Mouse (Mus musculus): ENCODE measurements at regions not wholly inside any gene's neighbourhood (a gene's known extent, or its start where the extent isn't known, plus 50 kb on each side); places are given as distances from the start of the nearest gene placed in this dataset.

GRCm38 (mm10) chr17:68120744-68121143, 116.8 kb upstream of the Arhgap28 start:
- H3K4me1 ChIP-seq (ENCODE audit: control insufficient read depth, insufficient read depth, low read length): no peaks in the 10 kb centered on the region
- no peak overlapping the region for H3K27ac ChIP-seq (ENCODE audit: insufficient read depth, low read length)
- no peaks in the 10 kb centered on the region for H3K36me3 ChIP-seq (ENCODE audit: control insufficient read depth, insufficient read depth, low read length, poor library complexity, severe bottlenecking)
- H3K4me3 ChIP-seq (ENCODE audit: low read depth, low read length): no peak overlapping the region
- TF ChIP-seq CTCF (IDR thresholded peaks at IDR 0.05; ENCODE audit: low read depth, low read length) (no peak), EP300 (IDR thresholded peaks at IDR 0.05; ENCODE audit: insufficient read depth, low read depth, low read length) (no peak), POLR2A (IDR thresholded peaks at IDR 0.05; ENCODE audit: insufficient read depth, low read length) (no peak)
- no peak overlapping the region for H3K9ac ChIP-seq (ENCODE audit: low read depth, poor library complexity, severe bottlenecking)
- no peaks in the 10 kb centered on the region for H3K27me3 ChIP-seq (ENCODE audit: control insufficient read depth, insufficient read depth, low read length, poor library complexity, severe bottlenecking)
- H3K9me3 ChIP-seq (replicated peaks; ENCODE audit: control insufficient read depth, insufficient read depth, low read length, poor library complexity, severe bottlenecking): no peaks in the 10 kb centered on the region; the same call in 1 of the 2 replicates

GRCm38 (mm10) chr17:68134373-68134772, 130.5 kb upstream of the Arhgap28 start:
- Histone ChIP-seq H3K27ac (ENCODE audit: insufficient read depth, low read length) (no peak overlapping the region), H3K36me3 (ENCODE audit: control insufficient read depth, insufficient read depth, low read length, poor library complexity, severe bottlenecking) (no peaks in the 10 kb centered on the region)

GRCm38 (mm10) chr17:68135436-68135835, 131.5 kb upstream of the Arhgap28 start:
- no peaks in the 10 kb centered on the region for H3K36me3 ChIP-seq (ENCODE audit: control insufficient read depth, insufficient read depth, low read length, poor library complexity, severe bottlenecking)
- no peaks in the 10 kb centered on the region for H3K9me3 ChIP-seq (replicated peaks; ENCODE audit: control insufficient read depth, insufficient read depth, low read length, poor library complexity, severe bottlenecking)
- H3K27ac ChIP-seq (ENCODE audit: insufficient read depth, low read length): no peak overlapping the region
- no peaks in the 10 kb centered on the region for H3K27me3 ChIP-seq (ENCODE audit: control insufficient read depth, insufficient read depth, low read length, poor library complexity, severe bottlenecking)
- H3K9ac ChIP-seq (ENCODE audit: low read depth, poor library complexity, severe bottlenecking): no peak overlapping the region
- no peaks in the 10 kb centered on the region for H3K4me1 ChIP-seq (ENCODE audit: control insufficient read depth, insufficient read depth, low read length)
- TF ChIP-seq CTCF (IDR thresholded peaks at IDR 0.05; ENCODE audit: low read depth, low read length) (no peak), POLR2A (IDR thresholded peaks at IDR 0.05; ENCODE audit: insufficient read depth, low read length) (no peak), EP300 (IDR thresholded peaks at IDR 0.05; ENCODE audit: insufficient read depth, low read depth, low read length) (no peak)
- H3K4me3 ChIP-seq (ENCODE audit: low read depth, low read length): no peak overlapping the region

More at GRCm38 (mm10) chr17:68134373-68134772, 130.5 kb upstream of the Arhgap28 start:
- Histone ChIP-seq H3K9me3 (replicated peaks; ENCODE audit: control insufficient read depth, insufficient read depth, low read length, poor library complexity, severe bottlenecking) (no peaks in the 10 kb centered on the region), H3K4me3 (ENCODE audit: low read depth, low read length) (no peak overlapping the region), H3K4me1 (ENCODE audit: control insufficient read depth, insufficient read depth, low read length) (peaks cover 2% of the 10 kb centered on the region), H3K27me3 (ENCODE audit: control insufficient read depth, insufficient read depth, low read length, poor library complexity, severe bottlenecking) (no peaks in the 10 kb centered on the region), H3K9ac (ENCODE audit: low read depth, poor library complexity, severe bottlenecking) (no peak overlapping the region)
- TF ChIP-seq CTCF (IDR thresholded peaks at IDR 0.05; ENCODE audit: low read depth, low read length) (no peak), POLR2A (IDR thresholded peaks at IDR 0.05; ENCODE audit: insufficient read depth, low read length) (no peak), EP300 (IDR thresholded peaks at IDR 0.05; ENCODE audit: insufficient read depth, low read depth, low read length) (no peak)

- Histone ChIP-seq H3K27ac (ENCODE audit: insufficient read depth, low read length) (no peak overlapping the region), H3K9me3 (replicated peaks; ENCODE audit: control insufficient read depth, insufficient read depth, low read length, poor library complexity, severe bottlenecking) (no peaks in the 10 kb centered on the region), H3K4me1 (ENCODE audit: control insufficient read depth, insufficient read depth, low read length) (no peaks in the 10 kb centered on the region), H3K9ac (ENCODE audit: low read depth, poor library complexity, severe bottlenecking) (no peak overlapping the region), H3K36me3 (ENCODE audit: control insufficient read depth, insufficient read depth, low read length, poor library complexity, severe bottlenecking) (no peaks in the 10 kb centered on the region), H3K4me3 (ENCODE audit: low read depth, low read length) (no peak overlapping the region), H3K27me3 (ENCODE audit: control insufficient read depth, insufficient read depth, low read length, poor library complexity, severe bottlenecking) (no peaks in the 10 kb centered on the region)
- no peak for TF ChIP-seq POLR2A (IDR thresholded peaks at IDR 0.05; ENCODE audit: insufficient read depth, low read length)
- no peak for TF ChIP-seq EP300 (IDR thresholded peaks at IDR 0.05; ENCODE audit: insufficient read depth, low read depth, low read length)
- TF ChIP-seq CTCF (IDR thresholded peaks at IDR 0.05; ENCODE audit: low read depth, low read length): no peak
These were observed 130.3 kb upstream of the L3mbtl4 start for GRCm38 (mm10) chr17:68143307-68143706.

GRCm38 (mm10) chr17:68149237-68149792, 124.3 kb upstream of the L3mbtl4 start:
- no peaks in the 10 kb centered on the region for H3K9me3 ChIP-seq (replicated peaks; ENCODE audit: control insufficient read depth, insufficient read depth, low read length, poor library complexity, severe bottlenecking)
- no peaks in the 10 kb centered on the region for H3K27me3 ChIP-seq (ENCODE audit: control insufficient read depth, insufficient read depth, low read length, poor library complexity, severe bottlenecking)
- no peaks in the 10 kb centered on the region for H3K4me1 ChIP-seq (ENCODE audit: control insufficient read depth, insufficient read depth, low read length)
- no peak overlapping the region for H3K4me3 ChIP-seq (ENCODE audit: low read depth, low read length)
- no peaks in the 10 kb centered on the region for H3K36me3 ChIP-seq (ENCODE audit: control insufficient read depth, insufficient read depth, low read length, poor library complexity, severe bottlenecking)
- no peak overlapping the region for H3K27ac ChIP-seq (ENCODE audit: insufficient read depth, low read length)
- H3K9ac ChIP-seq (ENCODE audit: low read depth, poor library complexity, severe bottlenecking): no peak overlapping the region
- TF ChIP-seq CTCF (IDR thresholded peaks at IDR 0.05; ENCODE audit: low read depth, low read length): no peak
- no peak for TF ChIP-seq EP300 (IDR thresholded peaks at IDR 0.05; ENCODE audit: insufficient read depth, low read depth, low read length)
- no peak for TF ChIP-seq POLR2A (IDR thresholded peaks at IDR 0.05; ENCODE audit: insufficient read depth, low read length)

- H3K9ac ChIP-seq (ENCODE audit: low read depth, poor library complexity, severe bottlenecking): no peak overlapping the region
- TF ChIP-seq EP300 (IDR thresholded peaks at IDR 0.05; ENCODE audit: insufficient read depth, low read depth, low read length) (no peak), CTCF (IDR thresholded peaks at IDR 0.05; ENCODE audit: low read depth, low read length) (no peak), POLR2A (IDR thresholded peaks at IDR 0.05; ENCODE audit: insufficient read depth, low read length) (no peak)
- no peaks in the 10 kb centered on the region for H3K4me1 ChIP-seq (ENCODE audit: control insufficient read depth, insufficient read depth, low read length)
- H3K9me3 ChIP-seq (replicated peaks; ENCODE audit: control insufficient read depth, insufficient read depth, low read length, poor library complexity, severe bottlenecking): no peaks in the 10 kb centered on the region
- H3K27ac ChIP-seq (ENCODE audit: insufficient read depth, low read length): no peak overlapping the region
- H3K36me3 ChIP-seq (ENCODE audit: control insufficient read depth, insufficient read depth, low read length, poor library complexity, severe bottlenecking): no peaks in the 10 kb centered on the region
- no peaks in the 10 kb centered on the region for H3K27me3 ChIP-seq (ENCODE audit: control insufficient read depth, insufficient read depth, low read length, poor library complexity, severe bottlenecking)
- no peak overlapping the region for H3K4me3 ChIP-seq (ENCODE audit: low read depth, low read length)
These were observed 121.0 kb upstream of the L3mbtl4 start for GRCm38 (mm10) chr17:68152438-68153120.
